Mouse (Mus musculus): Measurements from ENCODE around the gene Sh3rf3. TPM values are rescaled to one million over a fixed set of nuclear protein-coding genes. Genes with fewer than 3 reads are reported as not detected.

Sh3rf3 gene
- polyA plus RNA-seq, 1 experiment from 2014 or later, result 0.45 TPM

DNA sequence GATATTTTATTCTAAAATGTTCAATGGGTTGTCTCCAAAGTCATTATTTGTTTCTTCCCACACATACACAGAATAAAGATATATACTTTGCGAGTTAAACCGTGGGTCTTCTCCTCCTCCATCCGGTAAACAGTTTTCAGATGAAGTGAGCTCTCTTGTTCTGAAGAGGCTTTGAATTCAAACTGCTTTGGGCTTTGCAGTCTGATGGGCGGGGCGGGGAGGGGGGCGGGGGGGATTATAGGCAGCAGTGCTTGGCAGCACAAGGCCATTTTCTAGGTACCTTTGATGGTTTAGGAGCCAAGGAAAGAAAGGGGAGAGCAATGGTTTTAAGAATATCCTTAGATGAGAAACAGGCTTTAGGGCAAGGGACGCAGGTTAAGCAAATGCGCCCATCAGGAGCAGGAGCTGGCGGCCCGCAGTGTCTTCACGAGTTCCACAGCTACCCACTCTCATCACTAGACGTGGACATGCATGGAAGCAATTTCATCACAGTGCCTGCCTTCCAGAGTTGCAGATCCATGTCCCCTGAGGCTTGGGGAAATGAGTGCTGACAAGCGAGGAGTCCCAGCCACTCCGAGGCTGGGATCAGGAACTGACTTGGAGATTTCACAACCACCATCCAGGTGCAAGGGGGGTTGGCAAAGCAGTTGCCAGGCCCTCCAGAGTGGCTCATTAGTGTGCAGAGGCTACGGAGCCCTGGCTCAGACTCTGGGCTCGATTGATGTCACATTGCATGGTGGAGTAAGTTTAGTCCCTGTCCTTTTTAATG, 77.7 kb downstream of the Sh3rf3 start:
- WGBS, result 57% methylated on average over 16 of the region's 16 CpGs
- Histone ChIP-seq H3K27ac (replicated peaks) (no peak overlapping the region), H3K36me3 (ENCODE audit: control insufficient read depth, insufficient read depth, low read length) (no peaks in the 10 kb centered on the region), H3K9me3 (ENCODE audit: control insufficient read depth, low read length) (no peaks in the 10 kb centered on the region), H3K9ac (ENCODE audit: low read length) (no peak overlapping the region), H3K27me3 (ENCODE audit: control insufficient read depth, insufficient read depth, low read length) (no peaks in the 10 kb centered on the region), H3K4me1 (replicated peaks; ENCODE audit: control insufficient read depth, insufficient read depth) (no peaks in the 10 kb centered on the region), H3K4me2 (replicated peaks; ENCODE audit: low read depth) (no peak overlapping the region), H3K4me3 (ENCODE audit: low read depth, low read length) (no peak overlapping the region)
- TF ChIP-seq CTCF (IDR thresholded peaks at IDR 0.05; ENCODE audit: low read depth) (no peak), EP300 (optimal IDR thresholded peaks at IDR 0.05) (no peak)
- ATAC-seq (ENCODE audit: low FRiP score, low TSS enrichment), result no peak
- DNase-seq (ENCODE audit: low spot score), result no peak

GRCm38 (mm10) chr10:58895431-58895830, 82.3 kb downstream of the Sh3rf3 start:
- no peak for ATAC-seq (ENCODE audit: low FRiP score, low TSS enrichment)
- Histone ChIP-seq H3K4me1 (replicated peaks; ENCODE audit: control insufficient read depth, insufficient read depth) (no peaks in the 10 kb centered on the region), H3K27me3 (ENCODE audit: control insufficient read depth, insufficient read depth, low read length) (no peaks in the 10 kb centered on the region), H3K9me3 (ENCODE audit: control insufficient read depth, low read length) (no peaks in the 10 kb centered on the region), H3K4me3 (ENCODE audit: low read depth, low read length) (no peak overlapping the region), H3K27ac (replicated peaks) (no peak overlapping the region), H3K36me3 (ENCODE audit: control insufficient read depth, insufficient read depth, low read length) (no peaks in the 10 kb centered on the region), H3K4me2 (replicated peaks; ENCODE audit: low read depth) (no peak overlapping the region), H3K9ac (ENCODE audit: low read length) (no peak overlapping the region)
- DNase-seq (ENCODE audit: low spot score), result no peak
- 80% methylated on average over 5 of the region's 5 CpGs for WGBS
- TF ChIP-seq EP300 (optimal IDR thresholded peaks at IDR 0.05) (no peak), CTCF (IDR thresholded peaks at IDR 0.05; ENCODE audit: low read depth) (no peak)

DNA sequence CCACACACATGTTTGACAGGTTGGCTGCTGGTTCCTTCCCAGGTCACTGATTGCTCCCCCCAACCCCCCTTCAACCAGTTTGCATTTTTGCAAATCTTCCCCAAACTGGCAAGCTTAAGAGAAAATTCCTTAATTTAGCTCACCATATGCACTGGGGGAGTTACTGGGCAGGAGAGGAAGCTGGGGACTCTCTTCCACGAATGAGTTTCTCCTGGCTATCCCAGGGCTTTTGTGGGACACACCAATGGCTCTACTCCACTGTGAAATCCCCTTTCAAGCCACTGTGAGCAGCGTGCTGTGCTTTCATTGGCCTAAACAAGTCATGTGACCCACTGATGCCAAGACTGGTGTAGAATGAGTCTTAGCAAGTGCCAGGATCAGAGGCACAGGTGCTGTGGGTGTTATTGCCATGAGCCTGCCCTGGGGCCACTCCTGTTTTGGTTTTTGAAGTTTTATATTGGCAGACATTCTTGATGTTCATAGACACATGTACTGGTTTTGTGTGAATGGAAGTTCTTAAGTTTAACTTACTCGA, 83.9 kb downstream of the Sh3rf3 start:
- no peaks in the 10 kb centered on the region for H3K9me3 ChIP-seq (ENCODE audit: control insufficient read depth, low read length)
- ATAC-seq (ENCODE audit: low FRiP score, low TSS enrichment) (no peak), DNase-seq (ENCODE audit: low spot score) (no peak)
- H3K4me3 ChIP-seq (ENCODE audit: low read depth, low read length), result no peak overlapping the region
- no peaks in the 10 kb centered on the region for H3K4me1 ChIP-seq (replicated peaks; ENCODE audit: control insufficient read depth, insufficient read depth)
- no peak overlapping the region for H3K9ac ChIP-seq (ENCODE audit: low read length)
- H3K27ac ChIP-seq (replicated peaks), result no peak overlapping the region
- WGBS, result 72% methylated on average over 3 of the region's 3 CpGs
- no peaks in the 10 kb centered on the region for H3K36me3 ChIP-seq (ENCODE audit: control insufficient read depth, insufficient read depth, low read length)
- no peak overlapping the region for H3K4me2 ChIP-seq (replicated peaks; ENCODE audit: low read depth)
- TF ChIP-seq EP300 (optimal IDR thresholded peaks at IDR 0.05) (no peak), CTCF (IDR thresholded peaks at IDR 0.05; ENCODE audit: low read depth) (no peak)
- no peaks in the 10 kb centered on the region for H3K27me3 ChIP-seq (ENCODE audit: control insufficient read depth, insufficient read depth, low read length)

GRCm38 (mm10) chr10:58905253-58905652, 92.1 kb downstream of the Sh3rf3 start:
- Histone ChIP-seq H3K4me1 (replicated peaks; ENCODE audit: control insufficient read depth, insufficient read depth) (no peaks in the 10 kb centered on the region), H3K4me2 (replicated peaks; ENCODE audit: low read depth) (no peak overlapping the region), H3K9me3 (ENCODE audit: control insufficient read depth, low read length) (no peaks in the 10 kb centered on the region), H3K36me3 (ENCODE audit: control insufficient read depth, insufficient read depth, low read length) (no peaks in the 10 kb centered on the region), H3K9ac (ENCODE audit: low read length) (no peak overlapping the region), H3K27me3 (ENCODE audit: control insufficient read depth, insufficient read depth, low read length) (no peaks in the 10 kb centered on the region), H3K4me3 (ENCODE audit: low read depth, low read length) (no peak overlapping the region), H3K27ac (replicated peaks) (no peak overlapping the region)
- DNase-seq (ENCODE audit: low spot score), result no peak
- 31% methylated on average over 6 of the region's 6 CpGs for whole genome bisulfite sequencing
- ATAC-seq (ENCODE audit: low FRiP score, low TSS enrichment), result no peak
- TF ChIP-seq CTCF (IDR thresholded peaks at IDR 0.05; ENCODE audit: low read depth), result peak; percentile 57
- no peak for TF ChIP-seq EP300 (optimal IDR thresholded peaks at IDR 0.05)

GRCm38 (mm10) chr10:58907001-58907443, 93.9 kb downstream of the Sh3rf3 start:
- no peaks in the 10 kb centered on the region for H3K36me3 ChIP-seq (ENCODE audit: control insufficient read depth, insufficient read depth, low read length)
- 66% methylated on average over 5 of the region's 5 CpGs for WGBS
- H3K4me3 ChIP-seq (ENCODE audit: low read depth, low read length), result no peak overlapping the region
- H3K4me1 ChIP-seq (replicated peaks; ENCODE audit: control insufficient read depth, insufficient read depth), result no peaks in the 10 kb centered on the region
- DNase-seq (ENCODE audit: low spot score), result no peak
- no peak overlapping the region for H3K9ac ChIP-seq (ENCODE audit: low read length)
- H3K4me2 ChIP-seq (replicated peaks; ENCODE audit: low read depth), result no peak overlapping the region
- H3K27me3 ChIP-seq (ENCODE audit: control insufficient read depth, insufficient read depth, low read length), result no peaks in the 10 kb centered on the region
- TF ChIP-seq EP300 (optimal IDR thresholded peaks at IDR 0.05) (no peak), CTCF (IDR thresholded peaks at IDR 0.05; ENCODE audit: low read depth) (no peak)
- ATAC-seq (ENCODE audit: low FRiP score, low TSS enrichment), result no peak
- H3K9me3 ChIP-seq (ENCODE audit: control insufficient read depth, low read length), result no peaks in the 10 kb centered on the region
- H3K27ac ChIP-seq (replicated peaks), result no peak overlapping the region

DNA sequence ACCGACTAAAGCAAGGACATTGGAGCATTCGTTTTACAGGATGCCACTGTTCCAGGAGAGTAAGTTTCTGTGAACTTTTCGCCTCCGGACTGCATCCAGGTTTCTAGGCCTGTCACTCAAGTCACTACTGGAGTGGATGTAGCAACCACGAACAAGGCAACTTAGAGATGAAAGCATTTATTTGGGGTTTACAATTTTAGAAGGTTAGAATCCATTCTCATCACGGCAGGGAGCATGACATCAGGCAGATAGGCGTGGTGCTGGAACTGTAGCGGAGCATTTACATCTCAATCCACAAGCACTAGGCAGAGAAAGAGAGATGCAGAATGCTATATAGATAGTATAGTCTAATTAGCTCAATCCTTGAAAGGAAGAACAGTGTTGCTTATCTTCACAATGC, 95.3 kb downstream of the Sh3rf3 start:
- Histone ChIP-seq H3K36me3 (ENCODE audit: control insufficient read depth, insufficient read depth, low read length) (no peaks in the 10 kb centered on the region), H3K4me1 (replicated peaks; ENCODE audit: control insufficient read depth, insufficient read depth) (no peaks in the 10 kb centered on the region), H3K4me2 (replicated peaks; ENCODE audit: low read depth) (no peak overlapping the region), H3K9ac (ENCODE audit: low read length) (no peak overlapping the region), H3K27me3 (ENCODE audit: control insufficient read depth, insufficient read depth, low read length) (no peaks in the 10 kb centered on the region), H3K9me3 (ENCODE audit: control insufficient read depth, low read length) (no peaks in the 10 kb centered on the region), H3K27ac (replicated peaks) (no peak overlapping the region), H3K4me3 (ENCODE audit: low read depth, low read length) (no peak overlapping the region)
- WGBS, result 76% methylated on average over 8 of the region's 8 CpGs
- no peak for ATAC-seq (ENCODE audit: low FRiP score, low TSS enrichment)
- TF ChIP-seq EP300 (optimal IDR thresholded peaks at IDR 0.05) (no peak), CTCF (IDR thresholded peaks at IDR 0.05; ENCODE audit: low read depth) (no peak)
- no peak for DNase-seq (ENCODE audit: low spot score)
